Mouse (Mus musculus) liver, postnatal 0 days (tissue): ENCODE measurements at regions not wholly inside any gene's neighbourhood (a gene's known extent, or its start where the extent isn't known, plus 50 kb on each side); places are given as distances from the start of the nearest gene placed in this dataset.

Experiments used
- CTCF ChIP-seq: sonication (generic); IDR thresholded peaks from 2 replicates; pipeline ENCODE4 v1.5.1; 2016; ENCODE audit warnings: antibody characterized with exemption, low read depth
- EP300 ChIP-seq: IDR thresholded peaks from 2 replicates; pipeline ENCODE4 v1.6.1; 2016; ENCODE audit warnings: antibody characterized with exemption, low read depth, mild to moderate bottlenecking

DNA sequence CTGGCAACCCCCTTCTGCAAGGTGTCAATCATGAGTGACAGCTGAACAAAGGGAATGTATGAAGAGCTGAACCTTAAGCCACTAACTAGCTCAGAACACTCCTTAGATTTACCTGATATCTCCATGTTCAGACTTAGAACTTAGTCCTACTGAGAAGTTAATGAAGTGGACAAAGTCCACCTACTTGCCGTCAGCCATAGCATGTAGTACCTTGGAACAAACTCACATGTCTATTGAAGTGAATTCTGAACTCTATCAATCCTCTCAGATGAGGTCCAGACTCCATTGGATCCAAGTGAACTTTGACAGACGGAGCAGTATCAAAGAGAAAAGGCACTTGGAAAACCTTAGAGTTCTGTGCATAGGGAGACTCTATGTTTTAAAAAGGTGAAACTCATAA is 521.8 kb downstream of the Trib2 start:
- TF ChIP-seq CTCF (no peak), EP300 (no peak)
